Mouse (Mus musculus) adrenal gland (tissue): ENCODE measurements around the gene Zfp36l2.

Experiments
- intact Hi-C: fragments of 180-260 bp; cut with DNase I; formaldehyde crosslinking; loops from one replicate; pipeline ENCODE4 v1.15.1; 2025

The Zfp36l2 gene

GRCm38 (mm10) chr17:84154302-84155028, 33.3 kb downstream of the Zfp36l2 start:
- intact Hi-C loops = no loop called here

GRCm38 (mm10) chr17:84152976-84153786, 34.6 kb downstream of the Zfp36l2 start:
- intact Hi-C loops = no loop called here

GRCm38 (mm10) chr17:84152206-84152975, 35.4 kb downstream of the Zfp36l2 start:
- intact Hi-C loops = no loop called here

DNA sequence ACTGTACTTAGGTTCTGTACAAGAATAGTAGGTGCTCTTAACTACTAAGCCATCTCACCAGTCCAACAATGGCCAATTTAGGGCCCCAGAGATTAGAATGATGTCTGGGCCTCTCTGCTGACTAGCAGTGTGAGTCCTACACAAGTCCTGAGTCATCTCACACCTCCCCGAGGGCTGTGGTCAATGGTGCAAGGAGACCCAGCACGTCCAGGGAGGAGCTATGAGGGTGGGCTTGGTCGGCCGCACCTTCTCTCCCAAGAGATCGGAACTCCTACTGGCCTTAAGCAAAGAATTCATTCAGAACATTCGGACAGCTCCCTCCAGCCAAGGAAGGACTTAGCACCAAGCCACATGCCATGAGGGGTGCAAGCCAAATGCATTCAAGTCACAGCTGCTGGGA, 36.4 kb downstream of the Zfp36l2 start:
- intact Hi-C loops = no loop called here

DNA sequence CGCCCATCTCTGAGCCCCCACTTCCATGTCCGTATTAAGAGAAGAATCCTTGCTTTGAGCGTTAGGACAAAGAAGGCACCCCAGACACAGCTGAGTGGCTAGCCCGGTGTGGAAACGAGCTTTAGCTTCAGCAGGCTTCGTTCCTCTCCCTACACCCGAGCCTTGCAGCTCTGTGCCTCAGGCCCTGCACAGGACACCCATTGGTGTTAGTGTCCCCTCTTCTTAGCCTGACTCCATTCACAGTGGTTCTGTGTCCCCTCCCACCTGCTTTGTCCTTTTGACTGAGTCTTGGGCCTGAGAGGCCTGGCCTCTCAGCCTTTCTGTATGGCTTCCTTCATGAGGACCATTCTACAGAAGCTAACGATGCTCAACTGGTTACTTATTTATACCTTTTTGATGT, 37.5 kb downstream of the Zfp36l2 start:
- intact Hi-C loops = no loop called here

DNA sequence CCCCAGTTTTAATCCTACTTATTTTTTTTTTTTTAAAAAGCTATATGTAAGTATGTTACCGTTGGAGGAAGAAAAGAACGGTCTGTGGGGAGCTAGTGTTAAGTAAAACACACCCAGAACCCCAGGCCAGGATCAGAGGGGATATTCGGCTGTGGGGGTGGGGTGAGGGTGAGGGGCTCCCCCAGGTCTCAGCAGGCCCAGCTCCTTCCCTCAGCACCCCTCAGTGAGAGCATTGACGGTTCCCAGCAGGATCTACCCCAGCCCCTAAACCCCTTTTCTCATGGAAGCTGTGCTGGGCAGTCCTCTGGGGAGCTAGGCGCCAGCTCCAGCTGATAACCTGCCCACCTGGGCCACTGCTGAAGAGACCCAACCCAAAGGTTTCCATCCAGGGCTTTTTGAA, 38.2 kb downstream of the Zfp36l2 start:
- intact Hi-C loops = no loop called here

DNA sequence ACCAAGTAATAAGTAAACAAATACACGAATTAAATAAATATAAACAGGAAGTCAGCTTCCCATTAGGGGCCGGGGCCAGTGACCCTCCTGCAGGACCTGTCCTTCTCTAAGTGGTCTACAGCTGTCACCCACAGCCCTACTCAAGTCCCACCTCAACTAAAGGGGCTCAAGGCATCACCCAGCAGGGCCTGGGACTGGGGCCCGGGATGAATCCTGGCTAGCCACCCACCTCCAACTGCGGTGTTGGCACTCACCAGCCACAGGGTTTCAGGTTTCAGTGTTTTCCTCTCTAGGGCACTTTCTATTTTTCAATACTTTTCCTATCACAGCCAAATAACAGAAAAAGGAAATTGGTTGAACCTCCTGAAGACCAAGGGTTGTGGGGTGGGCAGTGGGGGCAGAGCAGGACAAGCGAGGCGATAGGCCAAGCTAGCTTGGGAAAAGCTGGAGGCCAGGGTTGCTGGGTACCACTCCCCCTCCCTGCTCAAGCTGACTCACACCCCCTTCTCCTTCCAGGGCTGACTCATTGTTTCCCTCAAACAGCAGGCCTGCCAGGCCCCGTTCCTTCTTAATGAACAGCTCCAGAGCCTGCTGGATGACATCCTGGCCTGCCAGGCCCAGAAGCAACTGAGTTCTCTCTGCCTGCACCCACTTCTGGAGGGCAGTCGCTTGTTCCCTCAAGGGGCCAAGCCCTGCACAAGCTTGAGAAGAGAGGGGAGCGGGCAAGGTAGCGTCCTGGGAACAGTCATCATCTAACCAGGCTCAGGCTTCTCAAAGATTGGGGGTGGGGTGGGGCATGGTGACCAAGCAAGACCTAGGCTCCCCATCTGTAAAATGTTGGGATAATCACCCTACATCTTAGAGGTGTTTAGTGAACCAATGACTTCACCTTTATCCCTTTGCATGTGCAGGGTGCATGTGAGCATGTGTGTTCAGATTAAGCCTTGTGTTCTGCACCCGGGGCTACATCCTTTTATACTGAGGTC, 39.0 kb downstream of the Zfp36l2 start:
- intact Hi-C loops = no loop called here

DNA sequence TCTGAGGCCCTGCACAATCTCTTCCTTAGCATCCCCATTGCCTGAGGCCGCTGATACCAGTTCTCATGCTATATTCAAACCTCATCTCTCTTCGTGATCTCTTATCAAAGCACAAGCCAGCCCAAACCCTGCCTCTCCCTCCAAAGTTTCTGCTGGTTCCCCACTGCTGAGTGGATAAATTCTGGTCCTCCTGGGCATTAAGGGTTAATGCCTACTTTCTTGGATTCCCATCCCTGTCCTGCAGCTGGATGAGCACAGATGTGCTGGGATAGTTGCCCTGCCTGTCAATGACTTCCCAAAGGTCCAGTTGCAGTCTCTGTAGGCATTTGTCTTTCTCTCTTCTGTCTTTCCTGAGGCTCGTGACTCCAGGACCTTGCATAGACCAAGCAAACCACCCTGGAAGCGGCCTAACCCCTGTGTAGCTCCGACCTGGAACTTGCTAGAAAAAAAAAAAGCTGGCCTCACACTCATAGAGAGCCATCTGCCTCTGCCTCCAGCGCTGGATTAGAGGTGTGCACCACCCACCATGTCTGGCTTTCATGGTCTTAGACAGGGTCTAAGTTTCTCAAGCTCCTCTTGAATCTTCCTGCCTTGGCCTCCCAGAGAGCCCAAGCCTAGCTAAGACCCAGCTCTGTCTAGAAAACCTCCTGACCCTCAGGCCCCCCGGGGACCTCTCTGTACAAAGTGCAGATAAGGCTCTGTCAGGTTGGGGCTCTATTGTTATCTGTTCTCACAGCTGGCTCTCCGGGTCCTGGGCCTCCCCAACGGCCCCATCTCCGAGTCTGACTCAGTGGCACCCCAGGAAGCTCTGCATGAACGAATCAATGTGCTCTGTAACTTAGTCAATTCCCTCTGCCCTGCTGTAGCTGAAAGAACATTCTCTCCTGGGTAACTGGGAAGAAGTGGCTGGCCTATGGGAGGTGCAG, 40.3 kb downstream of the Zfp36l2 start:
- intact Hi-C loops = no loop called here

DNA sequence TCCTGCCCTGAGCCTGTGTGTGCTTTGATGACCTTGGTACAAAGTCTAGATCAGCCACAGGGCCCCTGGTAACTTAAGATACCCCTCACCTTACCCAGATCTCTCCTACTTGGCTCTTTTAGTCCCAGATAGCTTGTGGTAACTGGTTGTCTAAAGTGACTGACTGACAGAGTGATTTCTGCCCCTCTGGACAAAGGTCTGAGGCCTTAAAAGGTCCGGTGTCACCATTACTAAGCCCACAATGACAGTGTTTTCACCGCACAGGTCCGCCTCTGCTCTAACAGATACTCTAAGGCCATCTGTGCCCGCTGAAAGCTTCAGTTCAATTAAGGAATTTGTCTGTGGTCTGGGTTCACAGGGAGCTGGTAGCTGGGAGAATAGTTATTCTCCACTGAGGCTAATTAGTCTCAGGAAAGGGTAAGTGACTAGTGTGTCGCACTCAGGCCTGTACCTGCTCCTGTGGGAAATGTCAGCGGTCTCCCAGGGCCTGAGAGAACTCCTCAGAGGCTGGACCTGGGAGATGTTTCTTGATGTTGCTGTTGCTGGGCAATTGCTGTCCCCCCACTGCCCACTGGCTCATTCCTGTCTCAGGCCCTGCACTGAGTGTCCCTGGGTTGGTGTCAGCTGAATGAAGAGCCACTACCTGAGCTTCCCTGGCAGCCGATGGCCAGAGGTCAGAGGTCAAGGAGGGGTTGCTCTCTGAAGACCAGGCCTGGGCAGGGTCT, 41.1 kb downstream of the Zfp36l2 start:
- intact Hi-C loops = no loop called here

- intact Hi-C loops = no loop called here
These were observed 41.9 kb downstream of the Zfp36l2 start for GRCm38 (mm10) chr17:84145826-84146287.

GRCm38 (mm10) chr17:84144762-84145599, 42.8 kb downstream of the Zfp36l2 start:
- intact Hi-C loops = no loop called here

GRCm38 (mm10) chr17:84144130-84144529, 43.6 kb downstream of the Zfp36l2 start:
- intact Hi-C loops = no loop called here

- intact Hi-C loops = no loop called here
These were observed 44.4 kb downstream of the Zfp36l2 start for GRCm38 (mm10) chr17:84143219-84143844.

DNA sequence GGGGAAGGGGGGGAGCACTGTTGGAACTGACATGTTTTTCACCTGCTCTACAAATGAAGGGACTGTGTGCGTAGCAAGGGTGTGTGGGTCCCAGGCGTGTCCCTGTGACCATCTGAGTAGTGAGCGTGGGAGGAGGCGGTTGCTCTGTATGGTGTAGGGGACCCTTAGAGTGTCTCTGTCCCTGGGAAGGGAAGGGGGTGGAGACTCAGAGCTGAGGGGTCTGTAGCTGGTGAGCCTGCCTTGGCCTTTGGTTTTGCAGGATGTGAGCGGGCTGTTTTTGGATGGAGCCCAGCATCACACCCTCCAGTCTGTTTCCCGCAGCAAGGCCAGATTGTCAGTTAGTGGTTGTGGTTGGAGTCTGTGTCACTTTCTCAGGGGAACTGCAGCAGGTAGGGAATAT, 46.1 kb downstream of the Zfp36l2 start:
- intact Hi-C loops = no loop called here

- intact Hi-C loops = no loop called here
These were observed 46.8 kb downstream of the Zfp36l2 start for GRCm38 (mm10) chr17:84140822-84141507.

DNA sequence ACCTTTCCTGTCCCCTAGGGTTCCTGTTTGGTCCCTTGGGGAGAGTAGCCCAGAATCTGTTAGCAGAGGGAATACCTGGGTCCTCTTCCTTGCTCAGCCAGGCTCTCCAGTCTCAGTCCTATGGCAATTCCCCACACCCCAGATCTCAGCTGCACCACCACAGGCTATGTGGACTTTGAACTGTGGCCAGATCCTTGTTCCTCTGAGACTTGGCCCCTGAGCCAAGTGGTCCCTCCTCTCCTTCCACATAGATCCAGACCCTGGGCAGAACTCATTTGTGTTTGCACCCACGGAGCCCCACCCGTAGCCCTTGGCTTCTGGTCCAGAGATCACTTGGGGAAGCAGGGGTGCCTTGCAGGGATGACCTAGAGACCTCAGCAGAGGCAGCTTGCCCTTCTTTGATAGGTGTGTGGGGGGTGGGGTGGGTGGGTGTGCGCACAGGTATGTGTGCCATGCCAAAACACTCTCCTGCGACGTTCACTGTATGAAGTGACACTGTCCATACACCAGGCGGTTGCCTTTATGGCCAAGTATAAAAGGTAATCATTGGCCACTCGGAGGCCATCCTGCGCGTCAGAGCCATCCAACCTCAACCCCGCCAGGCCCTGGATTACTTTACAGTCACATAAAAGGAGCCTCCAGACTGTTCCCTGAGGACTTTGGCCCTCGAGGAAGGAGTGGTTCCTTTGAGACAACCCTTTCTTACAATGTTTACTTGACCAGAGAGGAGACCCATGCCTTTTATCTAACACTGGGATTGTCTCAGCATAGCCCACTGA, 50.2 kb downstream of the Zfp36l2 start:
- intact Hi-C loops = no loop called here
